Mouse (Mus musculus): ENCODE measurements around the gene Hist1h2ag. TPM values are rescaled to one million over a fixed set of nuclear protein-coding genes. Genes with fewer than 3 reads are reported as not detected.

Hist1h2ag gene
- total RNA-seq, 1 experiment = 786 TPM

GRCm38 (mm10) chr13:22020901-22021339, 21.8 kb downstream of the Hist1h2ag start:
- Histone ChIP-seq H3K36me3 (ENCODE audit: control insufficient read depth, insufficient read depth, low read length, poor library complexity, severe bottlenecking) (no peaks in the 10 kb centered on the region), H3K9ac (ENCODE audit: insufficient read depth, low read depth, low read length, poor library complexity, severe bottlenecking) (no peak overlapping the region), H3K4me3 (ENCODE audit: insufficient read depth in 1 of 2, low read depth in 1 of 2, low read length in 2 of 2, poor library complexity in 1 of 2, severe bottlenecking in 1 of 2) (peak overlapping the region; percentile 52 to 62), H3K9me3 (ENCODE audit: control insufficient read depth, insufficient read depth, low read depth, low read length) (no peaks in the 10 kb centered on the region), H3K27ac (ENCODE audit: insufficient read depth, low read depth, low read length, poor library complexity, severe bottlenecking) (no peak overlapping the region), H3K4me1 (ENCODE audit: control insufficient read depth in 2 of 2, insufficient read depth in 2 of 2, low read length in 2 of 2, poor library complexity in 1 of 2) (no peaks in the 10 kb centered on the region)
- in situ Hi-C loops (cut with MboI; ENCODE audit: low sequenced_read_pairs in 2 of 2, unreplicated experiment in 2 of 2) = loop anchor here (5.0 to 25.0 kb wide), 3 partner anchors 86 to 759 kb away; no protein-coding TSS in a partner anchor
- TF ChIP-seq HCFC1 (IDR thresholded peaks at IDR 0.05; ENCODE audit: borderline replicate concordance, insufficient read depth, low read length) (no peak), MAFK (IDR thresholded peaks at IDR 0.05; ENCODE audit: insufficient read depth, low read depth, low read length) (peak; percentile 89)
- no peak for DNase-seq (ENCODE audit: low read depth, low spot score)

- no peak for DNase-seq (ENCODE audit: low read depth, low spot score)
- Histone ChIP-seq H3K4me3 (ENCODE audit: insufficient read depth in 1 of 2, low read depth in 1 of 2, low read length in 2 of 2, poor library complexity in 1 of 2, severe bottlenecking in 1 of 2) (peak overlapping the region; percentile 52 to 62), H3K4me1 (ENCODE audit: control insufficient read depth in 2 of 2, insufficient read depth in 2 of 2, low read length in 2 of 2, poor library complexity in 1 of 2) (no peaks in the 10 kb centered on the region), H3K9me3 (ENCODE audit: control insufficient read depth, insufficient read depth, low read depth, low read length) (no peaks in the 10 kb centered on the region), H3K27ac (ENCODE audit: insufficient read depth, low read depth, low read length, poor library complexity, severe bottlenecking) (no peak overlapping the region), H3K36me3 (ENCODE audit: control insufficient read depth, insufficient read depth, low read length, poor library complexity, severe bottlenecking) (no peaks in the 10 kb centered on the region), H3K9ac (ENCODE audit: insufficient read depth, low read depth, low read length, poor library complexity, severe bottlenecking) (no peak overlapping the region)
- in situ Hi-C loops (cut with MboI; ENCODE audit: low sequenced_read_pairs in 2 of 2, unreplicated experiment in 2 of 2) = loop anchor here (5.0 to 25.0 kb wide), 3 partner anchors 85 to 758 kb away; no protein-coding TSS in a partner anchor
- TF ChIP-seq MAFK (IDR thresholded peaks at IDR 0.05; ENCODE audit: insufficient read depth, low read depth, low read length) (no peak), ZC3H11A (IDR thresholded peaks at IDR 0.05; ENCODE audit: borderline replicate concordance, low read depth, low read length) (no peak), CHD2 (IDR thresholded peaks at IDR 0.05; ENCODE audit: low read depth, low read length) (no peak), ZNF384 (IDR thresholded peaks at IDR 0.05; ENCODE audit: low read depth, low read length) (no peak), HCFC1 (IDR thresholded peaks at IDR 0.05; ENCODE audit: borderline replicate concordance, insufficient read depth, low read length) (no peak)
Measured at GRCm38 (mm10) chr13:22019934-22020835, 22.6 kb downstream of the Hist1h2ag start.

GRCm38 (mm10) chr13:22015479-22016450, 27.0 kb downstream of the Hist1h2ag start:
- TF ChIP-seq ZC3H11A (IDR thresholded peaks at IDR 0.05; ENCODE audit: borderline replicate concordance, low read depth, low read length) (no peak), HCFC1 (IDR thresholded peaks at IDR 0.05; ENCODE audit: borderline replicate concordance, insufficient read depth, low read length) (no peak), ZNF384 (IDR thresholded peaks at IDR 0.05; ENCODE audit: low read depth, low read length) (peak; percentile 95), CHD2 (IDR thresholded peaks at IDR 0.05; ENCODE audit: low read depth, low read length) (no peak), MAFK (IDR thresholded peaks at IDR 0.05; ENCODE audit: insufficient read depth, low read depth, low read length) (peak; percentile 89)
- Histone ChIP-seq H3K27ac (ENCODE audit: insufficient read depth, low read depth, low read length, poor library complexity, severe bottlenecking) (no peak overlapping the region), H3K4me3 (ENCODE audit: insufficient read depth in 1 of 2, low read depth in 1 of 2, low read length in 2 of 2, poor library complexity in 1 of 2, severe bottlenecking in 1 of 2) (peak overlapping the region; percentile 3 to 11; a peak in 3 of 4 replicates), H3K9ac (ENCODE audit: insufficient read depth, low read depth, low read length, poor library complexity, severe bottlenecking) (no peak overlapping the region), H3K36me3 (ENCODE audit: control insufficient read depth, insufficient read depth, low read length, poor library complexity, severe bottlenecking) (no peaks in the 10 kb centered on the region), H3K4me1 (ENCODE audit: control insufficient read depth in 2 of 2, insufficient read depth in 2 of 2, low read length in 2 of 2, poor library complexity in 1 of 2) (peaks cover 0 to 4% of the 10 kb centered on the region in 2 experiments; a peak in 1 of 4 replicates), H3K9me3 (ENCODE audit: control insufficient read depth, insufficient read depth, low read depth, low read length) (no peaks in the 10 kb centered on the region)
- in situ Hi-C loops (cut with MboI; ENCODE audit: low sequenced_read_pairs in 2 of 2, unreplicated experiment in 2 of 2) = loop anchor here in 1 of 2 experiments (25.0 kb wide), 1 partner anchor 753 kb away; no protein-coding TSS in a partner anchor
- DNase-seq (ENCODE audit: low read depth, low spot score) = no peak

GRCm38 (mm10) chr13:22014411-22014845, 28.3 kb downstream of the Hist1h2ag start:
- DNase-seq (ENCODE audit: low read depth, low spot score) = no peak
- H3K36me3 ChIP-seq (ENCODE audit: control insufficient read depth, insufficient read depth, low read length, poor library complexity, severe bottlenecking) = no peaks in the 10 kb centered on the region
- H3K27ac ChIP-seq (ENCODE audit: insufficient read depth, low read depth, low read length, poor library complexity, severe bottlenecking) = no peak overlapping the region
- no peak overlapping the region for H3K4me3 ChIP-seq (ENCODE audit: insufficient read depth in 1 of 2, low read depth in 1 of 2, low read length in 2 of 2, poor library complexity in 1 of 2, severe bottlenecking in 1 of 2)
- in situ Hi-C loops (cut with MboI; ENCODE audit: low sequenced_read_pairs in 2 of 2, unreplicated experiment in 2 of 2) = loop anchor here in 1 of 2 experiments (25.0 kb wide), 1 partner anchor 752 kb away; no protein-coding TSS in a partner anchor
- no peaks in the 10 kb centered on the region for H3K9me3 ChIP-seq (ENCODE audit: control insufficient read depth, insufficient read depth, low read depth, low read length)
- H3K4me1 ChIP-seq (ENCODE audit: control insufficient read depth in 2 of 2, insufficient read depth in 2 of 2, low read length in 2 of 2, poor library complexity in 1 of 2) = peaks cover 0 to 4% of the 10 kb centered on the region in 2 experiments; a peak in 1 of 4 replicates
- TF ChIP-seq CHD2 (IDR thresholded peaks at IDR 0.05; ENCODE audit: low read depth, low read length) (no peak), HCFC1 (IDR thresholded peaks at IDR 0.05; ENCODE audit: borderline replicate concordance, insufficient read depth, low read length) (no peak), ZNF384 (IDR thresholded peaks at IDR 0.05; ENCODE audit: low read depth, low read length) (no peak), ZC3H11A (IDR thresholded peaks at IDR 0.05; ENCODE audit: borderline replicate concordance, low read depth, low read length) (no peak), MAFK (IDR thresholded peaks at IDR 0.05; ENCODE audit: insufficient read depth, low read depth, low read length) (no peak)
- H3K9ac ChIP-seq (ENCODE audit: insufficient read depth, low read depth, low read length, poor library complexity, severe bottlenecking) = no peak overlapping the region
